Comparison of ENCODE assay signal across 12 mouse cellular contexts in genomic region chr17:24375094-24375712, GRCm38 (mm10). TPM values are rescaled to one million over a fixed set of nuclear protein-coding genes. Genes with fewer than 3 reads are reported as not detected.
DNase-seq lines count a peak whose midpoint lies in the region; ATAC-seq lines count a peak whose summit lies in the region.
"Had no signal": no experiment of that assay in that cellular context is flagged by ENCODE, and none has a peak within 500 bp of the region (broad histone marks: within the 10 kb centered on the region; RNA-seq: fewer than 3 reads in every experiment).

No protein-coding gene starts in this region.

- H3K36me3 ChIP-seq in heart, embryonic 16.5 days (ENCODE audit: control insufficient read depth, insufficient read depth), result peaks cover 8% of the 10 kb centered on the region
- peaks cover 94% of the 10 kb centered on the region for H3K36me3 ChIP-seq in megakaryocyte, embryonic 14.5 days (replicated peaks; ENCODE audit: low read length)
- H3K36me3 ChIP-seq in midbrain, embryonic 15.5 days (replicated peaks), result peaks cover 58% of the 10 kb centered on the region; the same call in 1 of the 2 replicates
- peaks cover 73% of the 10 kb centered on the region for H3K36me3 ChIP-seq in forebrain, embryonic 15.5 days

- H3K9me3 ChIP-seq in heart, embryonic 16.5 days (replicated peaks; ENCODE audit: control insufficient read depth, low read length), result no peaks in the 10 kb centered on the region
- no peaks in the 10 kb centered on the region for H3K9me3 ChIP-seq in megakaryocyte, embryonic 14.5 days
- H3K9me3 ChIP-seq in midbrain, embryonic 15.5 days, result no peaks in the 10 kb centered on the region
- H3K9me3 ChIP-seq in forebrain, embryonic 15.5 days, result no peaks in the 10 kb centered on the region
- H3K9me3 ChIP-seq: embryonic facial prominence, embryonic 15.5 days; limb, embryonic 15.5 days had no signal

- H3K4me3 ChIP-seq in heart, embryonic 16.5 days (ENCODE audit: low read length), result no peak overlapping the region
- H3K4me3 ChIP-seq in megakaryocyte, embryonic 14.5 days (replicated peaks), result peak overlapping the region; percentile 54
- H3K4me3 ChIP-seq in midbrain, embryonic 15.5 days, result no peak overlapping the region
- H3K4me3 ChIP-seq in forebrain, embryonic 15.5 days, result no peak overlapping the region
- H3K4me3 ChIP-seq: embryonic facial prominence, embryonic 15.5 days; limb, embryonic 15.5 days had no signal

- DNase-seq in heart, adult 8-10 months (ENCODE audit: low spot score), result no peak
- peak; percentile 64 to 75 for DNase-seq in kidney, postnatal 36 days
- DNase-seq: cerebellum, postnatal 10 days; forebrain, postnatal 0 days had no signal

- no peak overlapping the region for H3K4me2 ChIP-seq in heart, embryonic 16.5 days (ENCODE audit: low read depth, low read length)
- no peak overlapping the region for H3K4me2 ChIP-seq in midbrain, embryonic 15.5 days
- H3K4me2 ChIP-seq in forebrain, embryonic 15.5 days (replicated peaks), result no peak overlapping the region
- H3K4me2 ChIP-seq: embryonic facial prominence, embryonic 15.5 days; limb, embryonic 15.5 days had no signal

- H3K4me1 ChIP-seq in heart, embryonic 16.5 days (ENCODE audit: control insufficient read depth, insufficient read depth, low read length), result no peaks in the 10 kb centered on the region; the same call in 1 of the 2 replicates
- peaks cover 41% of the 10 kb centered on the region for H3K4me1 ChIP-seq in megakaryocyte, embryonic 14.5 days
- H3K4me1 ChIP-seq in midbrain, embryonic 15.5 days, result no peaks in the 10 kb centered on the region
- no peaks in the 10 kb centered on the region for H3K4me1 ChIP-seq in forebrain, embryonic 15.5 days
- H3K4me1 ChIP-seq: embryonic facial prominence, embryonic 15.5 days; limb, embryonic 15.5 days had no signal

- 72% methylated on average over 4 of the region's 5 CpGs for WGBS in heart, embryonic 16.5 days
- WGBS in midbrain, embryonic 15.5 days, result 88% methylated on average over 4 of the region's 5 CpGs
- WGBS in forebrain, embryonic 15.5 days, result 89% methylated on average over 4 of the region's 5 CpGs

- no peak overlapping the region for H3K9ac ChIP-seq in heart, embryonic 16.5 days (ENCODE audit: low read length)
- H3K9ac ChIP-seq in midbrain, embryonic 15.5 days, result no peak overlapping the region
- H3K9ac ChIP-seq in forebrain, embryonic 15.5 days (replicated peaks), result no peak overlapping the region
- H3K9ac ChIP-seq: embryonic facial prominence, embryonic 15.5 days; forebrain, postnatal 0 days; limb, embryonic 15.5 days had no signal

- no peaks in the 10 kb centered on the region for H3K27me3 ChIP-seq in heart, embryonic 16.5 days (ENCODE audit: control insufficient read depth, insufficient read depth, low read length)
- H3K27me3 ChIP-seq in megakaryocyte, embryonic 14.5 days (replicated peaks), result no peaks in the 10 kb centered on the region
- no peaks in the 10 kb centered on the region for H3K27me3 ChIP-seq in midbrain, embryonic 15.5 days (replicated peaks)
- no peaks in the 10 kb centered on the region for H3K27me3 ChIP-seq in forebrain, embryonic 15.5 days
- H3K27me3 ChIP-seq: embryonic facial prominence, embryonic 15.5 days; limb, embryonic 15.5 days had no signal

- no peak overlapping the region for H3K27ac ChIP-seq in heart, embryonic 16.5 days (ENCODE audit: low read length)
- no peak overlapping the region for H3K27ac ChIP-seq in midbrain, embryonic 15.5 days
- no peak overlapping the region for H3K27ac ChIP-seq in forebrain, embryonic 15.5 days (replicated peaks)
- H3K27ac ChIP-seq: embryonic facial prominence, embryonic 15.5 days; limb, embryonic 15.5 days had no signal

- ATAC-seq in heart, embryonic 16.5 days (replicated peaks; ENCODE audit: extremely low read depth, insufficient read depth, low FRiP score), result peak; percentile 41; the same call in 1 of the 2 replicates
- no peak for ATAC-seq in megakaryocyte, adult 5-6 weeks (ENCODE audit: poor library complexity, severe bottlenecking)
- ATAC-seq in midbrain, embryonic 15.5 days (replicated peaks), result no peak
- no peak for ATAC-seq in forebrain, embryonic 15.5 days (replicated peaks)
- ATAC-seq: forebrain, postnatal 0 days had no signal

RNA-seq across cellular contexts. Expression of gene Abca3, which starts 23.5 kb away (rescaled TPM):
- polyA plus RNA-seq in heart, embryonic 16.5 days (2015; fragmentation: Nextera tagmentation; extraction: Ambion mirVana), result 6.8 and 9.8 TPM in 2 replicates
- total RNA-seq in heart, adult 8-10 months (2022), result 10 to 100 TPM; 11.4 to 13.4 (median 13.2) TPM
- polyA plus RNA-seq in megakaryocyte, embryonic 14.5 days (2012; ENCODE audit: insufficient read depth, low replicate concordance), result 1.9 and 7.6 TPM in 2 replicates
- total RNA-seq in megakaryocyte, adult 5-6 weeks (2015), result 40.2 and 43.6 TPM in 2 replicates
- 32.2 and 33.5 TPM in 2 replicates for total RNA-seq in megakaryocyte, adult 5-6 weeks (2017)
- polyA plus RNA-seq in midbrain, embryonic 15.5 days (2015; fragmentation: Nextera tagmentation; extraction: Ambion mirVana), result 32.4 and 34.6 TPM in 2 replicates
- 21.5 and 21.7 TPM in 2 replicates for polyA plus RNA-seq in forebrain, embryonic 15.5 days (2015; fragmentation: Nextera tagmentation; extraction: Ambion mirVana)

RNA-seq across cellular contexts. Expression of gene Abca17, which starts 24.3 kb away (rescaled TPM):
- not detected in 2 replicates for polyA plus RNA-seq in heart, embryonic 16.5 days (2015; fragmentation: Nextera tagmentation; extraction: Ambion mirVana)
- total RNA-seq in heart, adult 8-10 months (2022), result under 1 TPM in 1 of 4 experiments, not detected in 3; 0.06 TPM
- polyA plus RNA-seq in megakaryocyte, embryonic 14.5 days (2012; ENCODE audit: insufficient read depth, low replicate concordance), result not detected in 2 replicates
- total RNA-seq in megakaryocyte, adult 5-6 weeks (2015), result 0.41 and 0.58 TPM in 2 replicates
- total RNA-seq in megakaryocyte, adult 5-6 weeks (2017), result 0.28 and 0.88 TPM in 2 replicates
- polyA plus RNA-seq in midbrain, embryonic 15.5 days (2015; fragmentation: Nextera tagmentation; extraction: Ambion mirVana), result 0.41 and 0.65 TPM in 2 replicates
- 0.22 TPM in 1 of 2 replicates, not detected in the other for polyA plus RNA-seq in forebrain, embryonic 15.5 days (2015; fragmentation: Nextera tagmentation; extraction: Ambion mirVana)
- polyA plus RNA-seq: adrenal gland, adult 2 months; embryonic facial prominence, embryonic 15.5 days; limb, embryonic 15.5 days had no signal

RNA-seq across cellular contexts. Expression of gene Rnps1, which starts 39.2 kb away (rescaled TPM):
- 211 and 215 TPM in 2 replicates for polyA plus RNA-seq in heart, embryonic 16.5 days (2015; fragmentation: Nextera tagmentation; extraction: Ambion mirVana)
- 10 to 100 TPM; 59.7 to 61.4 (median 60.7) TPM for total RNA-seq in heart, adult 8-10 months (2022)
- polyA plus RNA-seq in megakaryocyte, embryonic 14.5 days (2012; ENCODE audit: insufficient read depth, low replicate concordance), result 183 and 234 TPM in 2 replicates
- 93.0 and 102 TPM in 2 replicates for total RNA-seq in megakaryocyte, adult 5-6 weeks (2015)
- total RNA-seq in megakaryocyte, adult 5-6 weeks (2017), result 115 and 125 TPM in 2 replicates
- 364 and 368 TPM in 2 replicates for polyA plus RNA-seq in midbrain, embryonic 15.5 days (2015; fragmentation: Nextera tagmentation; extraction: Ambion mirVana)
- 360 and 364 TPM in 2 replicates for polyA plus RNA-seq in forebrain, embryonic 15.5 days (2015; fragmentation: Nextera tagmentation; extraction: Ambion mirVana)

RNA-seq across cellular contexts. Expression of gene Eci1, which starts 51.2 kb away (rescaled TPM):
- 333 and 371 TPM in 2 replicates for polyA plus RNA-seq in heart, embryonic 16.5 days (2015; fragmentation: Nextera tagmentation; extraction: Ambion mirVana)
- total RNA-seq in heart, adult 8-10 months (2022), result 100 to 1,000 TPM; 455 to 534 (median 495) TPM
- 11.7 and 67.7 TPM in 2 replicates for polyA plus RNA-seq in megakaryocyte, embryonic 14.5 days (2012; ENCODE audit: insufficient read depth, low replicate concordance)
- total RNA-seq in megakaryocyte, adult 5-6 weeks (2015), result 26.0 and 30.6 TPM in 2 replicates
- 10.2 and 19.1 TPM in 2 replicates for total RNA-seq in megakaryocyte, adult 5-6 weeks (2017)
- polyA plus RNA-seq in midbrain, embryonic 15.5 days (2015; fragmentation: Nextera tagmentation; extraction: Ambion mirVana), result 35.4 and 36.4 TPM in 2 replicates
- polyA plus RNA-seq in forebrain, embryonic 15.5 days (2015; fragmentation: Nextera tagmentation; extraction: Ambion mirVana), result 40.7 and 42.8 TPM in 2 replicates
